Mouse (Mus musculus): Measurements from ENCODE around the gene Otud5.

The Otud5 gene

GRCm38 (mm10) chrX:7841163-7842162, at the start of gene Otud5:
Otud5 (plus strand) TSS chrX:7841364.
- in situ Hi-C loops (cut with MboI, MseI): no loop called here

GRCm38 (mm10) chrX:7793361-7793760, 47.8 kb upstream of the Otud5 start:
- in situ Hi-C loops (cut with MboI, MseI): no loop called here

- in situ Hi-C loops (cut with MboI, MseI): no loop called here
Observed at GRCm38 (mm10) chrX:7795016-7795415, 46.1 kb upstream of the Otud5 start.

- in situ Hi-C loops (cut with MboI, MseI): no loop called here
Observed at GRCm38 (mm10) chrX:7797327-7797726, 43.8 kb upstream of the Otud5 start.

GRCm38 (mm10) chrX:7802157-7802556, 39.0 kb upstream of the Otud5 start:
- in situ Hi-C loops (cut with MboI, MseI): loop anchor here (25.0 kb wide), 1 partner anchor 1110 kb away; no protein-coding TSS in a partner anchor

- in situ Hi-C loops (cut with MboI, MseI): loop anchor here (25.0 kb wide), 1 partner anchor 1097 kb away; no protein-coding TSS in a partner anchor
Observed at GRCm38 (mm10) chrX:7815016-7815415, 26.1 kb upstream of the Otud5 start.

GRCm38 (mm10) chrX:7821865-7822779, 19.0 kb upstream of the Otud5 start, which contains the start of gene Kcnd1:
Kcnd1 (plus strand) TSS chrX:7822289.
- in situ Hi-C loops (cut with MboI, MseI): loop anchor here (25.0 kb wide), 1 partner anchor 1090 kb away; no protein-coding TSS in a partner anchor

GRCm38 (mm10) chrX:7837146-7837545, 4.0 kb upstream of the Otud5 start:
- in situ Hi-C loops (cut with MboI, MseI): no loop called here

GRCm38 (mm10) chrX:7840842-7841162, 362 bp upstream of the Otud5 start:
- in situ Hi-C loops (cut with MboI, MseI): no loop called here

GRCm38 (mm10) chrX:7842318-7842717, 1.2 kb downstream of the Otud5 start:
- in situ Hi-C loops (cut with MboI, MseI): no loop called here

- in situ Hi-C loops (cut with MboI, MseI): no loop called here
Observed at GRCm38 (mm10) chrX:7847845-7848244, 6.7 kb downstream of the Otud5 start.

GRCm38 (mm10) chrX:7854578-7854977, 13.4 kb downstream of the Otud5 start:
- in situ Hi-C loops (cut with MboI, MseI): no loop called here

GRCm38 (mm10) chrX:7859191-7859753, 18.1 kb downstream of the Otud5 start:
- in situ Hi-C loops (cut with MboI, MseI): no loop called here

GRCm38 (mm10) chrX:7863181-7863580, 22.0 kb downstream of the Otud5 start:
- in situ Hi-C loops (cut with MboI, MseI): no loop called here

GRCm38 (mm10) chrX:7864551-7864950, 23.4 kb downstream of the Otud5 start:
- in situ Hi-C loops (cut with MboI, MseI): no loop called here

GRCm38 (mm10) chrX:7865343-7865742, 24.2 kb downstream of the Otud5 start:
- in situ Hi-C loops (cut with MboI, MseI): no loop called here

GRCm38 (mm10) chrX:7865786-7866185, 24.6 kb downstream of the Otud5 start:
- in situ Hi-C loops (cut with MboI, MseI): no loop called here

- in situ Hi-C loops (cut with MboI, MseI): no loop called here
Observed at GRCm38 (mm10) chrX:7867141-7867540, 26.0 kb downstream of the Otud5 start.

- in situ Hi-C loops (cut with MboI, MseI): no loop called here
Observed at GRCm38 (mm10) chrX:7868506-7868905, 27.3 kb downstream of the Otud5 start.

GRCm38 (mm10) chrX:7869826-7870225, 28.7 kb downstream of the Otud5 start:
- in situ Hi-C loops (cut with MboI, MseI): no loop called here

- in situ Hi-C loops (cut with MboI, MseI): no loop called here
Observed at GRCm38 (mm10) chrX:7878007-7878419, 36.8 kb downstream of the Otud5 start, which contains the start of gene Pim2. Pim2 (plus strand) TSS chrX:7878262.

- in situ Hi-C loops (cut with MboI, MseI): no loop called here
Observed at GRCm38 (mm10) chrX:7878495-7878894, 37.3 kb downstream of the Otud5 start.

Data from T-helper 1 cell (primary cell).